Mouse (Mus musculus): ENCODE measurements around the gene Ccl3. TPM values are rescaled to one million over a fixed set of nuclear protein-coding genes. Genes with fewer than 3 reads are reported as not detected.

Ccl3 gene
- polyA plus RNA-seq (2017; shearing (Covaris generic)): 0.37 TPM

GRCm38 (mm10) chr11:83649305-83649841, at the start of gene Ccl3:
Ccl3 (minus strand) TSS chr11:83649355.

GRCm38 (mm10) chr11:83662204-83662603, 13.0 kb upstream of the Ccl3 start, which contains the start of gene Ccl4:
Ccl4 (plus strand) TSS chr11:83662584.

GRCm38 (mm10) chr11:83645521-83645920, 3.6 kb downstream of the Ccl3 start, which contains the start of gene Rpl9-ps1:
Rpl9-ps1 (minus strand) TSS chr11:83645621.

Other genes with a start within 250 kb of the Ccl3 start
- not detected for gene Rasl10b, start 240.2 kb downstream of the Ccl3 start, polyA plus RNA-seq (2017; shearing (Covaris generic))
- gene Gas2l2, start 219.9 kb downstream of the Ccl3 start, polyA plus RNA-seq (2017; shearing (Covaris generic)): not detected
- gene 1700020L24Rik, start 211.7 kb downstream of the Ccl3 start, polyA plus RNA-seq (2017; shearing (Covaris generic)): 1.5 TPM
- not detected for gene Mmp28, start 186.3 kb downstream of the Ccl3 start, polyA plus RNA-seq (2017; shearing (Covaris generic))
- gene Taf15, start 176.3 kb downstream of the Ccl3 start, polyA plus RNA-seq (2017; shearing (Covaris generic)): 22.7 TPM
- not detected for gene Heatr9, start 127.2 kb downstream of the Ccl3 start, polyA plus RNA-seq (2017; shearing (Covaris generic))
- 101 TPM for gene Ccl5, start 118.8 kb downstream of the Ccl3 start, polyA plus RNA-seq (2017; shearing (Covaris generic))
- gene Ccl9, start 70.7 kb downstream of the Ccl3 start, polyA plus RNA-seq (2017; shearing (Covaris generic)): not detected
- 0.61 TPM for gene Ccl6, start 56.3 kb downstream of the Ccl3 start, polyA plus RNA-seq (2017; shearing (Covaris generic))
- 0.60 TPM for gene Rpl9-ps1, start 3.7 kb downstream of the Ccl3 start, polyA plus RNA-seq (2017; shearing (Covaris generic))
- 2.7 TPM for gene Ccl4, start 13.2 kb upstream of the Ccl3 start, polyA plus RNA-seq (2017; shearing (Covaris generic))
- gene Wfdc17, start 54.6 kb upstream of the Ccl3 start, polyA plus RNA-seq (2017; shearing (Covaris generic)): not detected
- gene Wfdc18, start 59.7 kb upstream of the Ccl3 start, polyA plus RNA-seq (2017; shearing (Covaris generic)): not detected
- gene Wfdc21, start 97.6 kb upstream of the Ccl3 start, polyA plus RNA-seq (2017; shearing (Covaris generic)): not detected
- 41.2 TPM for gene Heatr6, start 104.3 kb upstream of the Ccl3 start, polyA plus RNA-seq (2017; shearing (Covaris generic))
- gene Hnf1b, start 200.7 kb upstream of the Ccl3 start, polyA plus RNA-seq (2017; shearing (Covaris generic)): 0.12 TPM